Mouse (Mus musculus) adipocyte (in vitro differentiated cells): ENCODE results near the gene Usp49.

ENCODE experiments used
- DNase-seq: peaks from one replicate; pipeline ENCODE4 v3.0.0-alpha.2; 2016; ENCODE audit warnings: low spot score

The Usp49 gene

GRCm38 (mm10) chr17:47694503-47695336 is 64.2 kb downstream of the Usp49 start, which contains the start of gene Prickle4:
Prickle4 (minus strand) TSS chr17:47694736.
- DNase-seq = peak; percentile 97

- DNase-seq = no peak
Measured at GRCm38 (mm10) chr17:47695337-47695710, 64.8 kb downstream of the Usp49 start.

DNA sequence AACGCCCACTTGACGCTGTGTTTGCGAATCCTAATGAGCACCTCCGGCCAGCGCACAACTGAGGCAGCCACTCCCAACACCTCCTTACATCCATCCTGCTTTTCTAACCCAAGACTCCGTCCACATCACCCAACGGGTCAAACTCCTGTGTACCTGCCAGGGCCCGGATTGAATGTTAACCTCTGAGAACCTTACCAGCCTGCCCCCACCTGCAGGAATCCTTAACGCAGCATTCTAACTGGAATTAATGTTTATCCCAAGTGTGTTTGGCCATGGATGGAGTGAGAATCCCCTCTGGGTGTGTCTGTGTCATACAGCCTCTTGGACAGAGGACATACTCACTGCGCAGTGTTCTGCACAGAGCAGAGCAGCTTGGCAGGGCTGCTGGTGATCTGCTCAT is 67.7 kb downstream of the Usp49 start:
- no peak for DNase-seq

DNA sequence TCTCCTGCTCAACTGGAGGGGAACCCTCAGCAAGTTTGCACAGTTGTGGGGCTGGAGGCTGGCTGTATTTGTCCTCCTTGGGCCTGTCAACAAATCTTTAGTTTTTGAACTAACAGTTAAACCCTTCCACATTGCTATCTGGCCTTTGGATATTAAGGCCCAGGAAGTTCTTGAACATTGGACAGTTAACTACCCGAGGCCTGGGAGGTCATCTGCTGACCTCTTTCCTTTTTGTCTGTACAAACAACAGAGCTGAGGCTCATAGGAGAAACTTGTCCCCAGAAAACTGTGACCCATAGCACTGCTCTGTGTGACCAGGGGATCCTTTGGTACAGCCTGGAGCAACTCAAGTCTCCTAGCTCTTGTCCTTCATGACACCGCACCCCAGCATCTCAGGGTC is 68.6 kb downstream of the Usp49 start:
- no peak for DNase-seq

- DNase-seq = no peak
Measured at GRCm38 (mm10) chr17:47701793-47702192, 71.3 kb downstream of the Usp49 start.

GRCm38 (mm10) chr17:47702548-47703345 is 72.3 kb downstream of the Usp49 start:
- DNase-seq = no peak

- DNase-seq = no peak
Measured at GRCm38 (mm10) chr17:47703556-47703955, 73.1 kb downstream of the Usp49 start.

DNA sequence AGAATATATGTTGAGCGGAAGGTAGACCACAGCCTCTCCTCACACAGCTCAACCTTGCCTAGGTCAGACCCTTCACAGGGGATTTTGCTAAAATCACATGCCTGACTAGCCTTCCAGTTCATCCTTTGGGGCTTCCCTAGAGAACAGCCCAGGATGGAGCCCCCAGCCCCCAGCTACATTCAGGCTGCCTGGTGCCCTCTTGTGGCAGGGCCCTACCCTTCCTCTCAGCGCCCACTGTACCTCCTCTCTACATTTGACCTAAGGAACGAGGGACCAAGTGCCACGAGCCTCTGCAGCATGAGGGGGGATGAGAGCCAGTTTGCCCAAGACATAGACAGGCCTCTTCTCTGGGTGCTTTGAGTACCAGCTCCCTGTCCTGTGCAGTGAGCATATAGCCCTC is 74.2 kb downstream of the Usp49 start:
- no peak for DNase-seq

GRCm38 (mm10) chr17:47706196-47706595 is 75.7 kb downstream of the Usp49 start:
- no peak for DNase-seq

GRCm38 (mm10) chr17:47707961-47708360 is 77.5 kb downstream of the Usp49 start:
- DNase-seq = peak; percentile 33

DNA sequence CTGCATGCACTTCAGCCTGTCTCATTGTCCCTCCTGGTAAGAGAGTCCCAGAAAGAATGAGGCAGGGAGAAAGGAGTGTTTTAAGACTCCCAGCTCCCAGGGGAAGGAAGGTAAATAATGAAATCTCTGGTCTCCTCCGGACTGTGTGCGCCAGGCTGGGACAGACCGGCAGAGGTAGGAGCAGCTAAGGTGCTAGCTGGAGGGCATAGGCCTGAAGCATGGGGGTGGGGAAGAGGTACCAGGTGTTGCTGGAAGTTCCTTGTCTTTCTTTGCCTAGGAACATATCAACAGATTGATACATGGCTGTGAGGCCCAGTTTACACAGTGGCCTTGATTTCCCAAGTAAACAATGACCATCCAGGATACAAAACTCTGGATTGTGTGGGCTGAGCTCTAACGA is 78.5 kb downstream of the Usp49 start:
- DNase-seq = no peak

- no peak for DNase-seq
Measured at GRCm38 (mm10) chr17:47710036-47710435, 79.5 kb downstream of the Usp49 start.

DNA sequence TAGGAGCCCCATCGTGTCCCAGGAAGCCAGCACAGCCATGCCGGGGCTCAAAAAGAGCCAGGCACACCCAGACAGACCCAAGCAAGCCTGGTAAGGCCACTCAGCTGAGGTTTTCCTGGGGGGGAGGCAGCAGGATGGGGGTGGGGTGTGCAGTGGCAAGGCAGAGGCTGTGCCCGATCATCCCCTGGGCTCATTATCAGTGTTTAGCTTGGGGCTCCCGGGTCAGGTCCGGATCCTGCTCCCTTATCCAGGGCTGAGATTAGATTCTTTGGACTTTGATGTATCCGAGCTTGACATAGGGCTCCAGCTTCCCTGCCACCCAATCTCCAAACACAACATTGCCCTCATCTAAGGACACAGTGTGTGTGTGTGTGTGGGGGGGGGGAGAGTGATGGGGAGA is 81.4 kb downstream of the Usp49 start:
- DNase-seq = no peak

DNA sequence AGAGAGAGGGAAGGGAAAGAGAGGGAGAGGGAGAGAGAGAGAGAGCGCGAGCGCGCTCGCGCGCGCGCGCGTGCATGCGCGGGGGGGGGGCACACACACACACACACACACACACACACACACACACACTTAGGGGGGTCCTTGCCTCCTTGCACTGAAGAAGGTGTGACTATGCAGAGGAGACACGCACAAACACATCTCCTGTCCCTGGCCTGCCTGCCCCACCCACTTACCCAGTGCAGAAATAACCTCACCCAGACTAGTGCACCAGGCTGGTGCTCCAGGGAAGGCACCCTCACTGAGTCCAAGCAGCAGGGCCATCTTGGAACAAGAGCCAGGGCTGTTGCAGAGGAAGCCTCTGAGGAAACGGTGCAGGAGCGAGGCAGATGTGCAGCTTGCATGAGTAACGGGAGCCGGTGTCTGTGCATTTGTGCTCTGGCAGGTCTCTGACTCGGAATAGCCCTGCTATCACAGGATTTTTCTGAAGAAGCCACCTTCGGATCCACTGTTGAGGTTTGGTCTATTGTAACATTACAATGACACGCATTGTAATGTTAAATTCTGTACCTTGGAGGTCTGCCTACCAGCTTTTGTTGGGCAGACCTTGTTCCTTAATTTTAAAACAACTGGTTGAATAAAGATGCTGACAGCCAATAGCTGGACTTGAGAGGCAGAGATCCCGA is 82.5 kb downstream of the Usp49 start:
- no peak for DNase-seq

- no peak for DNase-seq
Measured at GRCm38 (mm10) chr17:47715037-47715436, 84.5 kb downstream of the Usp49 start.

DNA sequence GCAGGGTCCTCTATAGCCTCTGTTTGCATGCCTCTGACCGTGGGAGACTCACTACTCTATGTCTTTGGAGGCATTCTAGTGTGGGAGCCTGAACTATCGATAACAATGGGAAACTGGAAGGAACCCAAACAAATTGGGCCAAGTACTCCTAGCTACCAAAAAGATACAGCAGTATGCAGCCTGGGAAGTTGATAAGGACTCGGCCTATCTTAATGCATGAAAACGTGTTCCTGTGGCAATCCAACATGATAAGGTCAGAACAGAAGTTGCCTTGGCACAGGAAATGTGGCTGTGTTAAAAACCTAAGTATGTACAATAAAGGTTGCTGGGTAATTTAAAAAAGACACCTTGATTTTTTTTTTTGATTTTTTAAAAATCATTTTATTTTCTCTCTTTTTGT is 90.7 kb downstream of the Usp49 start:
- DNase-seq = no peak

DNA sequence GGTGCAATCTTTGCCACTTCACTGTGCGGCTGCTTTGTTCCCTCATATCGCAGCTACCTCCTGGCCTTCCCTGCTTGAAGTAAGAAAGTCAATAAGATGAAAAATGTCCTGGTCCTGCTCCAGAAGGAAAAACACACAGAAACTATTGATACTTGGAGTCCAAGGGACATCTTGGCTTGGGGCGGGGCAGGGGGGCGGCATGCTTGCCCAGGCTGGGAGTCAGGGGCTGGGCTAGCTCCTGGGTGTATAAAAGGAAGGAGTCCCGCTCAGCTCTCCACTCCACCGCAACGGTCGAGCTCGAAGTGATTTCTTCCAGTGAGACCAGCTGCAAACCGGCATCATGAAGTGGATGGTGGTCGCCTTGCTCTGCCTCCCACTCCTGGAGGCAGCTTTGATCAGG is 96.1 kb downstream of the Usp49 start, which contains the start of gene Pgc:
Gene Pgc, plus strand, starts transcription at position 277 of the 400 bp plus-strand sequence.
- no peak for DNase-seq

DNA sequence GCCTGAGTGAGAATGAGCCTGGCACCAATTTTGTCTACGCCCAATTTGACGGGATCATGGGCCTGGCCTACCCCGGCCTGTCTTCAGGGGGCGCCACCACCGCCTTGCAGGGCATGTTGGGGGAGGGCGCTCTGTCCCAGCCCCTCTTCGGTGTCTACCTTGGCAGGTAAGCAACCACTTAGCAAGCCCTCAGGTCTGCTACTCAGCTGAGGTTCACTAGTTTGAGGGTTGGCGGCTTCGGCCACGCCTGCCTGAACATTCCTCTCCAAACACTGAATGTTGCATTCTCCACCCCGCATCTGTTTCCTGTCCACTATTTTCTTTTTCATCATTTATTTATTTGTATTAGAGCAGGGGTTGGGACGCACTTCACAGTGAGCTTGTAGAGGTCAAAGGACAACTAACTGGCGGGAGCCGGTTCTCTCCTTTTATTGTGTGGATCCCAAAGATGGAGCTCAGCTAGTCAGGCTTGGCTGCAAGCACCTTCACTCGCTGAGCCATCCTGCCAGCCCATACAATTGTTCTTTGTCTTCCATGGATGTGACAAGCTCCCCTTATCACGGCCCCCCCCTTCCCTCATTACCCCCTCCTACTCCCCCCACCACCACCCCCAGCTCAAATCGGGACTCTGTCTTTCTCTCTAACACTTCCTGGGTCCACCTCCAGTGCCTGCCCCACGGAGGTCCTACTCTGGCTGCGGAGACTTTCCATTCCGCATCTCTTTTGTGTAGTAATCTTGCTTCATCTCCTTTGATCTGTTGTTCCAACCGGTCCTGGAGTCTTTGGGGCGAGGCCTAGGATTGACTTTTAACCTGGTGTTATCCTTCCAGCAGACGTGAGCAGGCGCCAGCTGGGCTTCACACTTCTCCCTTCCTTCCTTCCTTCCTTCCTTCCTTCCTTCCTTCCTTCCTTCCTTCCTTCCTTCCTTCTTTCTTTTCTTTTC is 100.4 kb downstream of the Usp49 start:
- DNase-seq = no peak

- DNase-seq = no peak
Measured at GRCm38 (mm10) chr17:47735553-47736100, 105.1 kb downstream of the Usp49 start.
